Mouse (Mus musculus) CH12.LX (cell line): ENCODE results near the gene Gm10491. TPM values are rescaled to one million over a fixed set of nuclear protein-coding genes. Genes with fewer than 3 reads are reported as not detected.

ENCODE experiments used
- DNase-seq: peaks from one replicate; pipeline ENCODE4 v3.0.0-alpha.2; 2013; ENCODE audit errors: extremely low read depth
- H3K27ac ChIP-seq: 2 replicates; pipeline ENCODE4 v1.5.1; 2012; ENCODE audit warnings: low read depth, mild to moderate bottlenecking, control low read depth, moderate library complexity; ENCODE audit not compliant: insufficient read depth
- H3K27me3 ChIP-seq: replicated peaks from 2 replicates; pipeline ENCODE3; 2012; ENCODE audit warnings: inconsistent platforms
- H3K36me3 ChIP-seq, 2 experiments: replicated peaks in 1 of 2; 2 replicates each; pipeline versions ENCODE3 to v1.6.1; 2012; ENCODE audit warnings: inconsistent platforms in 1 of 2, low read length in 1 of 2, mild to moderate bottlenecking in 1 of 2, mixed read lengths in 1 of 2, moderate library complexity in 1 of 2; ENCODE audit not compliant: control insufficient read depth in 1 of 2, insufficient read depth in 1 of 2
- H3K4me1 ChIP-seq, 2 experiments: 2 replicates each; pipeline ENCODE4 v1.6.1; 2012; ENCODE audit warnings: inconsistent platforms in 1 of 2, moderate library complexity in 1 of 2; ENCODE audit not compliant: insufficient read depth in 2 of 2, control insufficient read depth in 1 of 2
- H3K4me2 ChIP-seq: 2 replicates; pipeline ENCODE4 v1.6.1; 2012; ENCODE audit warnings: low read depth, mild to moderate bottlenecking, control low read depth; ENCODE audit not compliant: poor library complexity, insufficient read depth, severe bottlenecking
- H3K4me3 ChIP-seq, 3 experiments: fragments of 150-350 bp in 1 of 3; sonication (generic) in 1 of 3; replicated peaks in 1 of 3; 2 replicates each; pipeline versions ENCODE3 to v1.5.1; 2011 to 2012; ENCODE audit warnings: low read depth in 2 of 3, low read length in 2 of 3, mild to moderate bottlenecking in 2 of 3, moderate library complexity in 2 of 3, control low read depth in 1 of 3, improper control_type of control experiment in 1 of 3, inconsistent platforms in 1 of 3, mixed read lengths in 1 of 3; ENCODE audit not compliant: poor library complexity in 1 of 3
- H3K79me2 ChIP-seq: replicated peaks from 2 replicates; pipeline ENCODE4 v1.6.1; 2012; ENCODE audit warnings: mild to moderate bottlenecking, moderate library complexity; ENCODE audit not compliant: control insufficient read depth, poor library complexity, insufficient read depth, severe bottlenecking; ENCODE audit errors: extremely low read depth
- H3K9ac ChIP-seq: 2 replicates; pipeline ENCODE4 v1.6.1; 2012; ENCODE audit warnings: low read depth, mild to moderate bottlenecking, control low read depth, moderate library complexity; ENCODE audit not compliant: insufficient read depth
- H3K9me3 ChIP-seq: replicated peaks from 2 replicates; pipeline ENCODE3; 2012; ENCODE audit warnings: low read length, inconsistent platforms, mixed read lengths
- CHD2 ChIP-seq: IDR thresholded peaks from 2 replicates; pipeline ENCODE4 v1.6.1; 2011; ENCODE audit warnings: low read length, improper control_type of control experiment
- HCFC1 ChIP-seq: IDR thresholded peaks from 2 replicates; pipeline ENCODE4 v1.6.1; 2012; ENCODE audit warnings: low read depth, mild to moderate bottlenecking, inconsistent platforms, low read length, improper control_type of control experiment
- JUND ChIP-seq: conservative IDR thresholded peaks from 2 replicates; pipeline ENCODE4 v1.6.1; 2011; ENCODE audit warnings: low read depth, low read length, improper control_type of control experiment
- MAX ChIP-seq: IDR thresholded peaks from 2 replicates; pipeline ENCODE4 v1.6.1; 2011; ENCODE audit warnings: low read length, improper control_type of control experiment
- MXI1 ChIP-seq: IDR thresholded peaks from 2 replicates; pipeline ENCODE4 v1.6.1; 2011; ENCODE audit warnings: mild to moderate bottlenecking, low read depth, low read length, improper control_type of control experiment
- NELFE ChIP-seq: IDR thresholded peaks from 2 replicates; pipeline ENCODE4 v1.6.1; 2011; ENCODE audit warnings: low read depth, low read length, improper control_type of control experiment
- TBP ChIP-seq: conservative IDR thresholded peaks from 2 replicates; pipeline ENCODE4 v1.6.1; 2011; ENCODE audit warnings: low read depth, low read length, improper control_type of control experiment
- USF2 ChIP-seq: conservative IDR thresholded peaks from 2 replicates; pipeline ENCODE4 v1.6.1; 2011; ENCODE audit warnings: low read depth, low read length, improper control_type of control experiment
- ZKSCAN1 ChIP-seq: IDR thresholded peaks from 2 replicates; pipeline ENCODE4 v1.6.1; 2012; ENCODE audit warnings: low read depth, inconsistent platforms, low read length, improper control_type of control experiment, borderline replicate concordance
- dilution Hi-C: fragments of 300-500 bp; cut with MboI; formaldehyde crosslinking; loops from 2 replicates; pipeline ENCODE4 v1.14.3; 2020; ENCODE audit warnings: low sequenced_read_pairs; ENCODE audit not compliant: extremely low pct_unique_long_range_greater_than_20kb, extremely low pct_ligation_motif_present
- in situ Hi-C: fragments of 300-500 bp; cut with MboI; formaldehyde crosslinking; loops from 3 replicates; pipeline ENCODE4 v1.14.3; 2019; ENCODE audit warnings: low sequenced_read_pairs, low pct_ligation_motif_present, low pct_unique_long_range_greater_than_20kb, mixed read lengths
- polyA plus RNA-seq: library from polyadenylated mRNA; unstranded; fragments of >175 nt; gene quantifications from 2 replicates; pipeline ENCODE4 v1.2.1, GENCODE M21; 2012; ENCODE audit warnings: low read depth; ENCODE audit not compliant: insufficient read length
- total RNA-seq, 2 experiments: library from RNA; depleted of rRNA; stranded (reverse); fragments of 300-350 nt in 1 of 2; fragments of >200 nt in 1 of 2; gene quantifications; 2 replicates each; pipeline ENCODE4 v1.2.3; 2012 to 2014

The Gm10491 gene
- total and polyA plus RNA-seq, 3 experiments = not detected

DNA sequence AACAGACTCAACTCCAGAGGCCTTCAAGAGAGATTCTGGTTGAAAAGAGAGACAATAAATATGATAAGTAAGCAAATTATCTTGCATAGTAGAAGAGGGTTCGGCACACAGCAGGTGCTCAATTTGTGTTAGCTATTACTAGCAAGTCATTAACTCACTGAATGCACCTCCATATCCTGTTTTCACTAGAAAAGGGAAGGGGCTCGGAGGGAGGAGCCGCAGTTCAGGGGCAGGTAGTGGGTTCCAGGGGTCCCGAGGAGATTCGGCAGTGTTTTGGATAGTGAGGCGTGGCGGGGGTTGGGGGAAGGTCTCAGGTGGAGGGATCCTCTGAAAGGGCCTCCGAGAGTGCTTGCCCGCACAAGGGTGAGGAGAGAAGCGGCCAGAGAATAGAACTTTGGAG lies 19.5 kb upstream of the Gm10491 start:
- H3K27ac ChIP-seq = no peak overlapping the region
- DNase-seq = no peak
- no peak overlapping the region for H3K4me2 ChIP-seq
- H3K79me2 ChIP-seq = no peaks in the 10 kb centered on the region
- in situ Hi-C loops (no loop called here), dilution Hi-C loops (no loop called here)
- H3K27me3 ChIP-seq = no peaks in the 10 kb centered on the region
- no peaks in the 10 kb centered on the region for H3K9me3 ChIP-seq
- H3K36me3 ChIP-seq = peaks cover 13 to 28% of the 10 kb centered on the region in 2 experiments
- H3K4me3 ChIP-seq = no peak overlapping the region
- TF ChIP-seq JUND = no peak
- no peak for TF ChIP-seq USF2
- no peak for TF ChIP-seq NELFE
- no peak overlapping the region for H3K9ac ChIP-seq
- H3K4me1 ChIP-seq = peaks cover 0 to 2% of the 10 kb centered on the region in 2 experiments; a peak in 1 of 4 replicates

DNA sequence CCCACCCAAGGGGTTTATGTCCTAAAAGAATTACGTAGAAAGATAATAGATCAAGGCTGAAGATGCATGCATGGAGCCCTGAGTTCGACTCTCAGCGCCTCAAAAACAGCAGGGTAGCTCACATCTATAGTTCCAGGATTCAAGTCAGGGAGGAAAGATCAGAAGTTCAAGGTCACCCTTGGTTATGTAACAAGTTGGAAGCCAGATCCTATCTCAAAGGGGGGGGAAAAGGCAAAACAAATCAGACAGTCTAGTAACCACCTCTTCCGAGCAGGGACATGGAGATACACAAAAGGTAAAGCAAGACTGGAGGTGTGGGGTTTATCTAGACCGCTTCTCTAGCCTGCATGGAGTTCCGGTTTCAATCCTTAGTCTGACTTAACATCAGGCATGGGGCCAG lies 18.6 kb upstream of the Gm10491 start:
- H3K4me3 ChIP-seq = no peak overlapping the region
- no peaks in the 10 kb centered on the region for H3K9me3 ChIP-seq
- no peak for DNase-seq
- no peaks in the 10 kb centered on the region for H3K27me3 ChIP-seq
- TF ChIP-seq CHD2 (no peak), ZKSCAN1 (no peak), MXI1 (no peak), HCFC1 (no peak), TBP (no peak)
- H3K4me2 ChIP-seq = no peak overlapping the region
- H3K4me1 ChIP-seq = peaks cover 0 to 4% of the 10 kb centered on the region in 2 experiments; a peak in 1 of 4 replicates
- no peaks in the 10 kb centered on the region for H3K79me2 ChIP-seq
- H3K27ac ChIP-seq = no peak overlapping the region
- H3K9ac ChIP-seq = no peak overlapping the region
- in situ Hi-C loops (no loop called here), dilution Hi-C loops (no loop called here)
- peaks cover 7 to 19% of the 10 kb centered on the region in 2 experiments for H3K36me3 ChIP-seq

DNA sequence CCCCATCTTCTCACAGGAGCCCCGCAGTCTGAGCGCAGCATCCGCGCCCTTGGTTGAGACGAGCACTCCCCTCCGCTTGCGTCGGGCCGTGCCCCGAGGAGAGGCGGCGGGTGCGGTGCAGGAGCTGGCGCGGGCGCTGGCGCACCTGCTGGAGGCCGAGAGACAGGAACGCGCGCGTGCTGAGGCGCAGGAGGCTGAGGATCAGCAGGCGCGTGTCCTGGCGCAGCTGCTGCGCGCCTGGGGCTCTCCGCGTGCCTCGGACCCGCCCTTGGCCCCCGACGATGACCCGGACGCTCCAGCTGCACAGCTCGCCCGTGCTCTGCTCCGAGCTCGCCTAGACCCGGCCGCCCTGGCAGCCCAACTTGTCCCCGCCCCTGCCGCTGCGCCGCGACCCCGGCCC lies 14.4 kb upstream of the Gm10491 start:
- no peaks in the 10 kb centered on the region for H3K27me3 ChIP-seq
- dilution Hi-C loops = no loop called here
- no peaks in the 10 kb centered on the region for H3K9me3 ChIP-seq
- TF ChIP-seq JUND (no peak), MAX (no peak), TBP (no peak)
- TF ChIP-seq, all 38 proteins: peak for 0
- Histone ChIP-seq H3K4me1 (peaks cover 0 to 4% of the 10 kb centered on the region in 2 experiments; a peak in 1 of 4 replicates), H3K9ac (no peak overlapping the region), H3K27ac (no peak overlapping the region), H3K79me2 (no peaks in the 10 kb centered on the region), H3K4me2 (no peak overlapping the region), H3K36me3 (no peaks in the 10 kb centered on the region), H3K4me3 (no peak overlapping the region)
- in situ Hi-C loops = loop anchor here (25.0 kb wide), 1 partner anchor 190 kb away; no protein-coding TSS in a partner anchor
- no peak for DNase-seq
